Mouse (Mus musculus) liver, adult 2 months (tissue): Measurements from ENCODE around the gene Mlx.

Experiments used
- CTCF ChIP-seq: fragments of 200-500 bp; IDR thresholded peaks from 2 replicates; pipeline ENCODE4 v1.5.1; 2011; ENCODE audit warnings: low read depth, low read length, control low read depth
- POLR2A ChIP-seq: fragments of 200-500 bp; IDR thresholded peaks from 2 replicates; pipeline ENCODE4 v1.6.1; 2011; ENCODE audit warnings: low read length, control low read depth; ENCODE audit not compliant: insufficient read depth; ENCODE audit errors: extremely low read depth

GRCm38 (mm10) chr11:101086756-101087681 lies at the start of gene Mlx:
- TF ChIP-seq POLR2A (peak; percentile 43; the same call in 1 of the 2 replicates), CTCF (no peak)
